Mouse (Mus musculus) stomach, embryonic 14.5 days (tissue): ENCODE results near the gene Neu1. TPM values are rescaled to one million over a fixed set of nuclear protein-coding genes. Genes with fewer than 3 reads are reported as not detected.
"Not testable (repeated sequence)": the region's sequence is repeated elsewhere in the genome, so short reads cannot be mapped to it uniquely, and the experiment has no call there.

Experiments used
- ATAC-seq: fragments of 200-750 bp; cut with Nextera tagmentation; 2 replicates; pipeline ENCODE4 v1.8.0; 2017; ENCODE audit warnings: low read depth, moderate TSS enrichment; ENCODE audit not compliant: insufficient number of reproducible peaks, insufficient read depth, low FRiP score
- H3K27ac ChIP-seq: fragments of 300-500 bp; sonication (generic); 2 replicates; pipeline ENCODE4 v1.5.1; 2014; ENCODE audit warnings: mild to moderate bottlenecking, low read length, moderate library complexity, mixed read lengths
- H3K27me3 ChIP-seq: fragments of 300-500 bp; sonication (generic); 2 replicates; pipeline ENCODE4 v1.6.1; 2014; ENCODE audit warnings: low read length, control low read depth, mixed read lengths; ENCODE audit not compliant: control insufficient read depth, insufficient read depth
- H3K36me3 ChIP-seq: fragments of 300-500 bp; sonication (generic); 2 replicates; pipeline ENCODE4 v1.6.1; 2014; ENCODE audit warnings: mild to moderate bottlenecking, control low read depth, low read length, moderate library complexity, mixed read lengths; ENCODE audit not compliant: control insufficient read depth, insufficient read depth
- H3K4me1 ChIP-seq: fragments of 300-500 bp; sonication (generic); 2 replicates; pipeline ENCODE4 v1.6.1; 2014; ENCODE audit warnings: low read length, control low read depth, mixed read lengths; ENCODE audit not compliant: control insufficient read depth, insufficient read depth
- H3K4me2 ChIP-seq: fragments of 300-500 bp; sonication (generic); replicated peaks from 2 replicates; pipeline ENCODE4 v1.6.1; 2014; ENCODE audit warnings: low read depth, low read length, control low read depth
- H3K4me3 ChIP-seq: fragments of 300-500 bp; sonication (generic); 2 replicates; pipeline ENCODE4 v1.5.1; 2014; ENCODE audit warnings: low read depth, low read length, control low read depth
- H3K9ac ChIP-seq: fragments of 300-500 bp; sonication (generic); replicated peaks from 2 replicates; pipeline ENCODE4 v1.6.1; 2014; ENCODE audit warnings: low read depth, mild to moderate bottlenecking, control low read depth, low read length, moderate library complexity, mixed read lengths
- H3K9me3 ChIP-seq: fragments of 300-500 bp; sonication (generic); 2 replicates; pipeline ENCODE4 v1.6.1; 2016; ENCODE audit warnings: low read depth, low read length, control low read depth; ENCODE audit not compliant: control insufficient read depth
- WGBS: fragments of 180-500 bp; shearing (Covaris S2); extraction: QIAGEN DNeasy Blood & Tissue Kit; methylation state at CpG from one replicate; pipeline ENCODE4 v1.1.7; 2014; 5-methylcytosine and 5-hydroxymethylcytosine counted together
- polyA plus RNA-seq: library from polyadenylated mRNA; unstranded; fragments of >200 nt; fragmentation: Nextera tagmentation; extraction: Ambion mirVana; gene quantifications from 2 replicates; pipeline ENCODE4 v1.2.1, GENCODE M21; 2014

Gene Neu1
- polyA plus RNA-seq, 1 experiment from 2014 or later, result 16.2 TPM

- H3K27me3 ChIP-seq, result no peaks in the 10 kb centered on the region
- peaks cover 21% of the 10 kb centered on the region for H3K4me1 ChIP-seq
- WGBS, result under 1% methylated on average over 36 of the region's 45 CpGs
- H3K9ac ChIP-seq, result peak overlapping the region; percentile 96
- peaks cover 25% of the 10 kb centered on the region for H3K36me3 ChIP-seq
- no peak for ATAC-seq
- H3K4me3 ChIP-seq, result peak overlapping the region; percentile 61
- H3K9me3 ChIP-seq, result no peaks in the 10 kb centered on the region
- H3K4me2 ChIP-seq, result peak overlapping the region; percentile 80
- H3K27ac ChIP-seq, result peak overlapping the region; percentile 98
Measured at GRCm38 (mm10) chr17:34899053-34899889, 31.8 kb upstream of the Neu1 start.

GRCm38 (mm10) chr17:34899890-34900243 lies 31.2 kb upstream of the Neu1 start:
- Histone ChIP-seq H3K27ac (peak overlapping the region; percentile 98; the same call in 1 of the 2 replicates), H3K9me3 (no peaks in the 10 kb centered on the region), H3K27me3 (no peaks in the 10 kb centered on the region), H3K9ac (peak overlapping the region; percentile 96), H3K4me2 (peak overlapping the region; percentile 80), H3K4me1 (peaks cover 21% of the 10 kb centered on the region), H3K36me3 (peaks cover 30% of the 10 kb centered on the region), H3K4me3 (peak overlapping the region; percentile 61)
- 4% methylated on average over 5 of the region's 5 CpGs for WGBS
- ATAC-seq, result no peak

- H3K9me3 ChIP-seq, H3K4me2 ChIP-seq, H3K27ac ChIP-seq, H3K4me3 ChIP-seq, H3K27me3 ChIP-seq, H3K9ac ChIP-seq, ATAC-seq: not testable (repeated sequence)
- Histone ChIP-seq H3K4me1 (peaks cover 14% of the 10 kb centered on the region), H3K36me3 (peaks cover 39% of the 10 kb centered on the region)
Measured at GRCm38 (mm10) chr17:34900826-34901225, 30.2 kb upstream of the Neu1 start.

GRCm38 (mm10) chr17:34901948-34902347 lies 29.1 kb upstream of the Neu1 start:
- not testable (repeated sequence) for ATAC-seq

GRCm38 (mm10) chr17:34902895-34903294 lies 28.2 kb upstream of the Neu1 start:
- no peak for ATAC-seq
- no peak overlapping the region for H3K4me3 ChIP-seq
- H3K36me3 ChIP-seq, result peaks cover 60% of the 10 kb centered on the region
- H3K27ac ChIP-seq, result no peak overlapping the region; the same call in 1 of the 2 replicates
- no peak overlapping the region for H3K9ac ChIP-seq
- H3K4me1 ChIP-seq, result peaks cover 5% of the 10 kb centered on the region; the same call in 1 of the 2 replicates
- WGBS, result 80% methylated on average over 9 of the region's 9 CpGs
- no peaks in the 10 kb centered on the region for H3K27me3 ChIP-seq
- no peaks in the 10 kb centered on the region for H3K9me3 ChIP-seq
- no peak overlapping the region for H3K4me2 ChIP-seq

More at GRCm38 (mm10) chr17:34901948-34902347, 29.1 kb upstream of the Neu1 start:
- not testable (repeated sequence) for H3K4me3 ChIP-seq, H3K9ac ChIP-seq, H3K9me3 ChIP-seq, H3K27me3 ChIP-seq, H3K4me2 ChIP-seq, H3K27ac ChIP-seq
- 85% methylated on average over 9 of the region's 10 CpGs for WGBS
- H3K36me3 ChIP-seq, result peaks cover 50% of the 10 kb centered on the region
- H3K4me1 ChIP-seq, result peaks cover 11% of the 10 kb centered on the region

GRCm38 (mm10) chr17:34910982-34911381 lies 20.1 kb upstream of the Neu1 start:
- H3K9ac ChIP-seq, result no peak overlapping the region
- no peak for ATAC-seq
- no peak overlapping the region for H3K4me2 ChIP-seq
- H3K4me3 ChIP-seq, result no peak overlapping the region
- H3K27me3 ChIP-seq, result no peaks in the 10 kb centered on the region
- H3K27ac ChIP-seq, result no peak overlapping the region
- no peaks in the 10 kb centered on the region for H3K4me1 ChIP-seq
- peaks cover 80% of the 10 kb centered on the region for H3K36me3 ChIP-seq
- 79% methylated on average over 10 of the region's 10 CpGs for WGBS
- H3K9me3 ChIP-seq, result no peaks in the 10 kb centered on the region

- Histone ChIP-seq H3K9me3 (no peaks in the 10 kb centered on the region), H3K4me2 (no peak overlapping the region), H3K27ac (no peak overlapping the region), H3K4me3 (no peak overlapping the region), H3K27me3 (no peaks in the 10 kb centered on the region), H3K4me1 (no peaks in the 10 kb centered on the region), H3K9ac (no peak overlapping the region), H3K36me3 (peaks cover 70% of the 10 kb centered on the region)
- peak; percentile 66 for ATAC-seq
- WGBS, result 48% methylated on average over 5 of the region's 5 CpGs
Measured at GRCm38 (mm10) chr17:34911945-34912351, 19.1 kb upstream of the Neu1 start.

- no peaks in the 10 kb centered on the region for H3K9me3 ChIP-seq
- 0 out of 2 replicates have a peak, but pooled peaks have one; percentile 30 for ATAC-seq
- no peak within 1 kb of the TSS; the same call in 1 of the 2 replicates for H3K4me2 ChIP-seq
- no peak within 1 kb of the TSS for H3K4me3 ChIP-seq
- WGBS, result 32% methylated on average over 18 of the region's 18 CpGs
- no peaks in the 10 kb centered on the region for H3K27me3 ChIP-seq
- H3K9ac ChIP-seq, result no peak within 1 kb of the TSS
- no peaks in the 10 kb centered on the region for H3K4me1 ChIP-seq
- H3K27ac ChIP-seq, result no peak within 1 kb of the TSS
- peaks cover 49% of the 10 kb centered on the region for H3K36me3 ChIP-seq
Measured at GRCm38 (mm10) chr17:34913930-34914665, 17.0 kb upstream of the Neu1 start, which contains the start of gene Slc44a4. Slc44a4 (plus strand) TSS chr17:34914466.
